Mouse (Mus musculus): ENCODE results near the gene Lin7a. TPM values are rescaled to one million over a fixed set of nuclear protein-coding genes. Genes with fewer than 3 reads are reported as not detected.

Gene Lin7a
- 0.19 TPM for polyA plus RNA-seq (2012; fragmentation: generic; extraction: Trizol)
- long read RNA-seq, experiment 1: 0 reads
- long read RNA-seq, experiment 2: 0 reads

- H3K4me3 ChIP-seq (ENCODE audit: insufficient read depth, poor library complexity, severe bottlenecking): no peak within 1 kb of the TSS
- no peaks in the 10 kb centered on the region for H3K79me3 ChIP-seq (ENCODE audit: low read depth)
- H3K27me3 ChIP-seq (ENCODE audit: control insufficient read depth, insufficient read depth, insufficient read length): no peaks in the 10 kb centered on the region
- H3ac ChIP-seq (ENCODE audit: control insufficient read depth, insufficient read length, low read depth): peak within 1 kb of the TSS; percentile 60
- H3K79me2 ChIP-seq (ENCODE audit: control insufficient read depth, insufficient read depth): no peaks in the 10 kb centered on the region
- TF ChIP-seq MAX (IDR thresholded peaks at IDR 0.05): no peak
- no peak for TF ChIP-seq CEBPB (IDR thresholded peaks at IDR 0.05; ENCODE audit: low read depth)
- TF ChIP-seq CTCF (IDR thresholded peaks at IDR 0.05; ENCODE audit: control insufficient read depth, insufficient read depth, insufficient read length): no peak
- no peak for TF ChIP-seq MYOG (IDR thresholded peaks at IDR 0.05; ENCODE audit: control insufficient read depth, extremely low read depth, insufficient read length)
- no peak for TF ChIP-seq MYOD1 (IDR thresholded peaks at IDR 0.05; ENCODE audit: control insufficient read depth, insufficient read length, low read depth)
- TF ChIP-seq FOSL1 (IDR thresholded peaks at IDR 0.05; ENCODE audit: insufficient read depth, low read length, poor library complexity, severe bottlenecking): no peak
- no peak for TF ChIP-seq USF1 (IDR thresholded peaks at IDR 0.05; ENCODE audit: low read depth)
- H3K36me3 ChIP-seq (ENCODE audit: control insufficient read depth, insufficient read depth): no peaks in the 10 kb centered on the region
Observed at GRCm38 (mm10) chr10:107271321-107272130, at the start of gene Lin7a. TSS of gene Lin7a (plus strand) at chr10:107271686.

GRCm38 (mm10) chr10:107221726-107222125, 49.8 kb upstream of the Lin7a start:
- Histone ChIP-seq H3K4me3 (ENCODE audit: insufficient read depth, poor library complexity, severe bottlenecking) (no peak overlapping the region), H3K27me3 (ENCODE audit: control insufficient read depth, insufficient read depth, insufficient read length) (no peaks in the 10 kb centered on the region), H3K79me3 (ENCODE audit: low read depth) (no peaks in the 10 kb centered on the region), H3K36me3 (ENCODE audit: control insufficient read depth, insufficient read depth) (no peaks in the 10 kb centered on the region), H3ac (ENCODE audit: control insufficient read depth, insufficient read length, low read depth) (no peak overlapping the region), H3K79me2 (ENCODE audit: control insufficient read depth, insufficient read depth) (no peaks in the 10 kb centered on the region)
- TF ChIP-seq FOSL1 (IDR thresholded peaks at IDR 0.05; ENCODE audit: insufficient read depth, low read length, poor library complexity, severe bottlenecking): no peak
- no peak for TF ChIP-seq CEBPB (IDR thresholded peaks at IDR 0.05; ENCODE audit: low read depth)
- no peak for TF ChIP-seq USF1 (IDR thresholded peaks at IDR 0.05; ENCODE audit: low read depth)
- no peak for TF ChIP-seq MYOG (IDR thresholded peaks at IDR 0.05; ENCODE audit: control insufficient read depth, extremely low read depth, insufficient read length)

- no peaks in the 10 kb centered on the region for H3K36me3 ChIP-seq (ENCODE audit: control insufficient read depth, insufficient read depth)
- no peak overlapping the region for H3K4me3 ChIP-seq (ENCODE audit: insufficient read depth, poor library complexity, severe bottlenecking)
- no peaks in the 10 kb centered on the region for H3K79me2 ChIP-seq (ENCODE audit: control insufficient read depth, insufficient read depth)
- no peaks in the 10 kb centered on the region for H3K79me3 ChIP-seq (ENCODE audit: low read depth)
- TF ChIP-seq CEBPB (IDR thresholded peaks at IDR 0.05; ENCODE audit: low read depth): no peak
- no peak for TF ChIP-seq CTCF (IDR thresholded peaks at IDR 0.05; ENCODE audit: control insufficient read depth, insufficient read depth, insufficient read length)
- TF ChIP-seq MAX (IDR thresholded peaks at IDR 0.05): no peak
- TF ChIP-seq MYOG (IDR thresholded peaks at IDR 0.05; ENCODE audit: control insufficient read depth, extremely low read depth, insufficient read length): no peak
- no peak for TF ChIP-seq MYOD1 (IDR thresholded peaks at IDR 0.05; ENCODE audit: control insufficient read depth, insufficient read length, low read depth)
- TF ChIP-seq FOSL1 (IDR thresholded peaks at IDR 0.05; ENCODE audit: insufficient read depth, low read length, poor library complexity, severe bottlenecking): no peak
- H3ac ChIP-seq (ENCODE audit: control insufficient read depth, insufficient read length, low read depth): no peak overlapping the region
- H3K27me3 ChIP-seq (ENCODE audit: control insufficient read depth, insufficient read depth, insufficient read length): no peaks in the 10 kb centered on the region
Observed at GRCm38 (mm10) chr10:107222406-107223185, 48.9 kb upstream of the Lin7a start.

- no peaks in the 10 kb centered on the region for H3K36me3 ChIP-seq (ENCODE audit: control insufficient read depth, insufficient read depth)
- H3K4me3 ChIP-seq (ENCODE audit: insufficient read depth, poor library complexity, severe bottlenecking): no peak overlapping the region
- H3K79me2 ChIP-seq (ENCODE audit: control insufficient read depth, insufficient read depth): no peaks in the 10 kb centered on the region
- no peak overlapping the region for H3ac ChIP-seq (ENCODE audit: control insufficient read depth, insufficient read length, low read depth)
- no peaks in the 10 kb centered on the region for H3K79me3 ChIP-seq (ENCODE audit: low read depth)
- H3K27me3 ChIP-seq (ENCODE audit: control insufficient read depth, insufficient read depth, insufficient read length): no peaks in the 10 kb centered on the region
- no peak for TF ChIP-seq MYOG (IDR thresholded peaks at IDR 0.05; ENCODE audit: control insufficient read depth, extremely low read depth, insufficient read length)
- no peak for TF ChIP-seq USF1 (IDR thresholded peaks at IDR 0.05; ENCODE audit: low read depth)
- no peak for TF ChIP-seq CTCF (IDR thresholded peaks at IDR 0.05; ENCODE audit: control insufficient read depth, insufficient read depth, insufficient read length)
- TF ChIP-seq MYOD1 (IDR thresholded peaks at IDR 0.05; ENCODE audit: control insufficient read depth, insufficient read length, low read depth): no peak
- no peak for TF ChIP-seq CEBPB (IDR thresholded peaks at IDR 0.05; ENCODE audit: low read depth)
- no peak for TF ChIP-seq MAX (IDR thresholded peaks at IDR 0.05)
- no peak for TF ChIP-seq FOSL1 (IDR thresholded peaks at IDR 0.05; ENCODE audit: insufficient read depth, low read length, poor library complexity, severe bottlenecking)
Observed at GRCm38 (mm10) chr10:107223186-107223440, 48.4 kb upstream of the Lin7a start.

- Histone ChIP-seq H3ac (ENCODE audit: control insufficient read depth, insufficient read length, low read depth) (no peak overlapping the region), H3K79me2 (ENCODE audit: control insufficient read depth, insufficient read depth) (no peaks in the 10 kb centered on the region), H3K79me3 (ENCODE audit: low read depth) (no peaks in the 10 kb centered on the region), H3K36me3 (ENCODE audit: control insufficient read depth, insufficient read depth) (no peaks in the 10 kb centered on the region), H3K27me3 (ENCODE audit: control insufficient read depth, insufficient read depth, insufficient read length) (no peaks in the 10 kb centered on the region), H3K4me3 (ENCODE audit: insufficient read depth, poor library complexity, severe bottlenecking) (no peak overlapping the region)
- TF ChIP-seq USF1 (IDR thresholded peaks at IDR 0.05; ENCODE audit: low read depth): no peak
- no peak for TF ChIP-seq MAX (IDR thresholded peaks at IDR 0.05)
- TF ChIP-seq FOSL1 (IDR thresholded peaks at IDR 0.05; ENCODE audit: insufficient read depth, low read length, poor library complexity, severe bottlenecking): no peak
- TF ChIP-seq CTCF (IDR thresholded peaks at IDR 0.05; ENCODE audit: control insufficient read depth, insufficient read depth, insufficient read length): no peak
- TF ChIP-seq CEBPB (IDR thresholded peaks at IDR 0.05; ENCODE audit: low read depth): no peak
- no peak for TF ChIP-seq MYOG (IDR thresholded peaks at IDR 0.05; ENCODE audit: control insufficient read depth, extremely low read depth, insufficient read length)
- TF ChIP-seq MYOD1 (IDR thresholded peaks at IDR 0.05; ENCODE audit: control insufficient read depth, insufficient read length, low read depth): no peak
Observed at GRCm38 (mm10) chr10:107223821-107224220, 47.7 kb upstream of the Lin7a start.

Measured in C2C12 (cell line).